Mouse (Mus musculus) monocyte, adult 2 months (primary cell): ENCODE data around the gene Map9.
A peak's percentile ranks its signal among the peaks of the same experiment; 100 is the strongest.
"Not testable (repeated sequence)": the region's sequence is repeated elsewhere in the genome, so short reads cannot be mapped to it uniquely, and the experiment has no call there.

Experiments
- DNase-seq, 2 experiments: peaks; one replicate each; pipeline ENCODE4 v3.0.0; 2022; ENCODE audit warnings: low spot score in 2 of 2, low read depth in 1 of 2

Map9 gene

GRCm38 (mm10) chr3:82357797-82358524 lies at the start of gene Map9:
TSS of gene Map9 (plus strand) at chr3:82358044.
- peak; percentile 59 to 78 for DNase-seq

- DNase-seq: no peak
Measured at GRCm38 (mm10) chr3:82315728-82316127, 42.1 kb upstream of the Map9 start.

GRCm38 (mm10) chr3:82326736-82327135 lies 31.1 kb upstream of the Map9 start:
- DNase-seq: not testable (repeated sequence)

GRCm38 (mm10) chr3:82332067-82332466 lies 25.8 kb upstream of the Map9 start:
- DNase-seq: no peak

GRCm38 (mm10) chr3:82332536-82332935 lies 25.3 kb upstream of the Map9 start:
- DNase-seq: no peak

GRCm38 (mm10) chr3:82333128-82333969 lies 24.5 kb upstream of the Map9 start:
- DNase-seq: no peak

- DNase-seq: no peak
Measured at GRCm38 (mm10) chr3:82340111-82340510, 17.7 kb upstream of the Map9 start.

- no peak for DNase-seq
Measured at GRCm38 (mm10) chr3:82348277-82348860, 9.5 kb upstream of the Map9 start.

GRCm38 (mm10) chr3:82350321-82350720 lies 7.5 kb upstream of the Map9 start:
- DNase-seq: no peak

- DNase-seq: no peak
Measured at GRCm38 (mm10) chr3:82357340-82357739, 504 bp upstream of the Map9 start.

GRCm38 (mm10) chr3:82359036-82359435 lies 1.2 kb downstream of the Map9 start:
- DNase-seq: no peak

- no peak for DNase-seq
Measured at GRCm38 (mm10) chr3:82362452-82362851, 4.6 kb downstream of the Map9 start.

GRCm38 (mm10) chr3:82364505-82364904 lies 6.7 kb downstream of the Map9 start:
- no peak for DNase-seq

- no peak for DNase-seq
Measured at GRCm38 (mm10) chr3:82364988-82365387, 7.1 kb downstream of the Map9 start.

- DNase-seq: no peak
Measured at GRCm38 (mm10) chr3:82369063-82369860, 11.4 kb downstream of the Map9 start.

GRCm38 (mm10) chr3:82370439-82371011 lies 12.7 kb downstream of the Map9 start:
- no peak for DNase-seq

- no peak for DNase-seq
Measured at GRCm38 (mm10) chr3:82376965-82377364, 19.1 kb downstream of the Map9 start.

GRCm38 (mm10) chr3:82382325-82382724 lies 24.5 kb downstream of the Map9 start:
- no peak for DNase-seq

GRCm38 (mm10) chr3:82385091-82385490 lies 27.2 kb downstream of the Map9 start:
- DNase-seq: no peak

GRCm38 (mm10) chr3:82405830-82406229 lies 48.0 kb downstream of the Map9 start:
- DNase-seq: no peak

GRCm38 (mm10) chr3:82406336-82406735 lies 48.5 kb downstream of the Map9 start:
- DNase-seq: no peak
